Mouse (Mus musculus): Measurements from ENCODE around the gene Slco3a1.

GRCm38 (mm10) chr7:74546691-74547090, 7.9 kb downstream of the Slco3a1 start:
- TF ChIP-seq CTCF (IDR thresholded peaks at IDR 0.05; ENCODE audit: low read depth, low read length) = no peak
- TF ChIP-seq POLR2AphosphoS5 (IDR thresholded peaks at IDR 0.05; ENCODE audit: insufficient replicate concordance, low read depth, low read length) = no peak
- no peak for TF ChIP-seq GATA1 (IDR thresholded peaks at IDR 0.05; ENCODE audit: borderline replicate concordance, low read length)
- no peak for TF ChIP-seq TAL1 (conservative IDR thresholded peaks at IDR 0.05; ENCODE audit: low read depth, low read length)
- no peak for TF ChIP-seq GATA2 (IDR thresholded peaks at IDR 0.05; ENCODE audit: borderline replicate concordance, low read depth, low read length)
